Mouse (Mus musculus): ENCODE results near the gene Defb29.

Gene Defb29

DNA sequence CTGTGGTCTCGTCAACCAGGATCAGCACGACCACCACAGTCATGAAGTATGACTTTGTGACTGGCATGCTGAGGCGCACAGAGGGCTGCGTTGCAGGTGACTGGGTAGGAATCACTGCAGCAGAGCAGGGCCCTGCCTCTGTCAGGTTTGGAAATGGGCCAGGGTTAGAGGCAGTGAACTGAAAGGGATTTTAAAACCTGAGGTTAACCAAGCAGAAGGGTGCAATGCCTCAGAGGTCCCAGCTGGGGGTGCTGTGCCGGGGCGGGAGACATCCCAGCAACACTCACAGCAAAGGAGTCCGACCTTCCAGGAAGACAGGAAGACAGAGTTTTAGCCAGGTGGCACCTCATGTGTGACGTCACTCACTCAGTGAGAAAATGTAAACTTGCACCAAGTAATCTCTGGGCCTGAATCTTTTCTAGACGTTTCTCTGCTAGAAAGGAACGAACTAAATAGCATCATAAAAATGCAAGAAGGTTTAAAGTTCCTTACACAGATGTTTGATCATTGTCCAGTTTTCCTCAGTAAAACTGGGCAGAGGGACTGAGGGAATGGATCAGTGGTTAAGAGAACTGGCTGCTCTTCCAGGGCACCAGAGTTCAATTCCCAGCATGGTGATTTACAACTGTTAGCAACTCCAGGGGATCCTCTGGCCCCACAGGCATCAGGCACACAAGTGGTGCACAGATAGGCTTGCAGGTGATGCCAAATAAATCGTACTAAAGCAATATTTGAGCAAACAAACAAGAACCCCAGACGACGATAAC is at the start of gene Defb29:
Defb29 (minus strand) TSS at position 155 of the 767 bp plus-strand sequence.
- DNase-seq (ENCODE audit: low spot score) = no peak

DNA sequence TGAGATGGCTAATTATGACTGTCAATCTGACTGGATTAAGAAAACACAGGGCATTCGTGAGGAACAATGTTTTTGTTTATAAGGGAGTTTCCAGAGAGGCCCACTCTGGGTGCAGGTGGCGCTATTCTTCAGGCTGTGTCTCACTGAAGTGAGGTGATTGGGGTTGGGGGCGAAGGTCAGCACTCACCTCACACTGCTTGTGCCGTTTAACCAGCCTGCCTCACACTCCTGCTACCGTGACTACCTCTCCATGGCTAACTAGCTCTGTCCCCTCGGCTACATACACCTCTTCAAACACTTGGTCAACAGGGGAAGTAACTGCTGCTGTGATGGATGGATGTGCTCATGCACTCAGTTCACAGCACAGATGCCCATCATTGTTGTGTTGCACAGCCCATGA is 49.1 kb upstream of the Defb29 start:
- DNase-seq (ENCODE audit: low spot score) = no peak

DNA sequence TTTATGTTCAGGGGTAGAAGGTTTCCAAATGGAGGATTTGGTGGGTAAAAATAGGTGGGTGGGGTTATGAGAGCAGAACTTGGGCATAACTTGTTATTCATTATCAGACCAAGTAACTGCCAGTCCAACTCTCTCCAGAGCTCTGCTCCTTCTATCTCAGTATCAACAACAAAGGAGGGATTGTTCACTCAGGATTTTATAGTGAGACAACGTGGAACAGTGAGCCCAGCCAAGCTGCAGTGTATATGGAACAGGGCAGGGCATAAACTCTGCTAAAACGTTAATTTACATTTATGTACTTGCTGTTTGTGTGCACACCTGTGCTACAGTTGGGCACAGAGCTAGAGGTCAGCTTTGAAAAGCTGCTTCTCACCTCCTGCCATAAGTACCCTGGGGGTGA is 48.6 kb upstream of the Defb29 start:
- DNase-seq (ENCODE audit: low spot score) = no peak

DNA sequence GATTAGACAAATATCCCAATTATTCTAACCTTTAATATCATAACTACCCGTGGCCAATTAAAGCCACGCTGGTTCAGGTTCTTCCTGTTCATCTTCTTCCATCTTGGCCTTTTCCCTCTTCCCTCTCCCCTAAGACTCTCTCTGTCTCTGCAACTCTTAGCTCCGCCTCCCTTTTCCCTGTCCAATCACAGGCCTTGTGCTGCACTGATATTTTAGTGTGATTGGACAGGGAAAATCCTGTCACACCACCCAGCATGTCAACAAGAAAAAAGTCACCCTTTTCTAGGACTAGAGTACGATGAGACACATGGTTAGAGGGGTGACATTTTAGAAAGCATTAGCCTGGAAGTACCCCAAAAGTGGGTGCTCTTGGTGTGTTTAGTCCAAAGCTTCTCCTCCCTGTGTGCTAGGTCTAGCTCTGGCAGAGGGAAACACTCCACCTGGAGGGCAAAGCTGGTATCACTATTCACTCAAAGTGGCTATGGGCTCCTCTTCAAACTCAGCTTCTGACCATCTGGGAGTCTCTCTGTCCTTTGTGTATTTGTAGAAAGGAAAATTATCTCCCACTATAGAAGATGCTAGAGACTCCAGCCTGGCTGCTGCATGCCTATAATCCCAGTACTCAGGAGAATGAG is 47.1 kb upstream of the Defb29 start:
- no peak for DNase-seq (ENCODE audit: low spot score)

DNA sequence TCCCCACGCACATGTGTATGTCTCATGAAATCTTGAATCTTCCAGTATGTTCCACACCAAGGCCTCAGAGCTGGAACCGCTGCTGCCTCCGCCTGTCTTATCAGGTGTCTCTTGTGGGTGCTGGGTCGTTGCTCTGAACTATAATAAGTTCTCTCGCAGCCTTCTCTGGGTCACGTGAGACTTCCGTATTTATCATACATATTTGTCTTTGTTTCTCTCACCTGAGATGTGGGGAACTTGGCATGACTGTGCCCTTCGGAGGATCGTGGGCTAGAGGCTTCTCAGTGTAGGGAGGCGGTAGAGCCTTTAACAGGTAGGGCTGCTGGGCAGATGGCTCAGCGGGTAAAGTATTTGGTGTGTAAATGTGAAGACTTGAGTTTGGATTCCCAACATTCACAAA is 40.7 kb upstream of the Defb29 start:
- no peak for DNase-seq (ENCODE audit: low spot score)

DNA sequence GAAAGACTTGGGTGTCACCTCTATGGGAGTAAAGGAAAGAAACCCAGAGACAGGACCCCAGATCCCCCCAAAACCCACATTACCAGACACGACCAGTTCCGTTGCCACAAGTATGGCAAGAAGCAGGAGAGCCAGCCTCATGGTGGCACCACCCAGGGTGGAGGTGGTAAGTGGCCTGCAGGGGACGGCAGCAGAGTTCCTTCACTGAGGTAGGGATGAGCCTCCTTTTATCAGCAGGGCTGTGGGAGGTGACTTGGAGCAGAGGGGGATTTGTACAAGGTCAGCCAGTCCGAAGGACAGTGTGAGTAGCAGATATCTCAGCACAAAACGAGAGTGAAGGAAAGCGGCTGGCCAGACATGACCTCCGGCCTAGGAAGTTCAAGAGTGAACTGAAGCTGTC is 40.2 kb upstream of the Defb29 start, which contains the start of gene Defb19:
Defb19 (minus strand) TSS at position 206 of the 400 bp plus-strand sequence.
- no peak for DNase-seq (ENCODE audit: low spot score)

DNA sequence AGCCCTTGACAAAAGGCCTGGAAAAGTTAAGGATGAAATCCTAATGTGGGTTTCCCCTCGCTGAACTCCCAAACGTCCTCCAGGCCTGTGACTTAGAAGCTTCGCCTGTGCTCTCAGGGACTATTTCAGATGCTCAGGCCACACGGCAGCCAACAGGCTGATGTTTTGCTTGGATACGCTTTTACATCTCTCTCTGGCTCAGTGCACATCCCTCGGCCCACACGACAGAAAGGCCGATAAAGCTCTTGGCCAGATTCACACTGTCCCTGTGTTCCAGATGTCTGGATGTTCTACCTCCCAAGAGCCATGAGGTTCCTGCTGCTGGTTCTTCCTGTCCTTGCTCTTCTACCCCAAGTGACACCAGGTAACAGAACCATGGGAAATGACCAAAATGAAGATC is 33.6 kb upstream of the Defb29 start:
- DNase-seq (ENCODE audit: low spot score) = no peak

DNA sequence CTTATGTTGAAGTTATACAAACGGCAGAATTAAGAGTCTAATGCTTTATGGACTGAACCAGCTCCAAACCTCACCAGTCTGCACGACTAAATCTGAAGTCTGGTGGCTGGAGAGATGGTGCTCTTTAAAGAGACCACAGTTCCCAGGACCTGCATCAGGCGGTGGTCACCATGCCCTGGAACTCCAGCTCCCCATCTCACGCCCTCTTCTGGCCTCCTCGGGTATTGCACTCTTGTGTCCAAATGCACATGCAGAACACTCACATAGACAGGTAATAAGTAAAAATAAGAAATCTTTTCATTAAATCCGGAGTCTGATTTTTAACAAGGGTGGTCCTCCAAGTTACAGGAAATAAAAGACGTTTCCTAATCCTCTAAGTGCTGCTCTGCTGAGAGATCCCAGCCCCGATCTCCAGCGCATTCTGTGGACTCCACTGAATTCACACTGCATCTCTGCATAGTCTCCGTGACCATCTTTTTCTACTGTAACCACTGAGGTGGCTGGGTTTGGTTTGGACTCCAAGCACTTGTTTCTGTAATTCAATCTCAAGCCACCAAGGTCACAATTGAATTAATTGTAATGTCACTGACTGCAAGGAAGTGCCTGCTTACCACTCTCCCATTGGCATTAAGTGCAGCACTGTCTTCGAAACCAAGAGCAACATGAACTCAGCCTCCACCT is 32.4 kb upstream of the Defb29 start, which contains the start of gene Defb21:
Defb21 (plus strand) TSS at position 631 of the 681 bp plus-strand sequence.
- no peak for DNase-seq (ENCODE audit: low spot score)

DNA sequence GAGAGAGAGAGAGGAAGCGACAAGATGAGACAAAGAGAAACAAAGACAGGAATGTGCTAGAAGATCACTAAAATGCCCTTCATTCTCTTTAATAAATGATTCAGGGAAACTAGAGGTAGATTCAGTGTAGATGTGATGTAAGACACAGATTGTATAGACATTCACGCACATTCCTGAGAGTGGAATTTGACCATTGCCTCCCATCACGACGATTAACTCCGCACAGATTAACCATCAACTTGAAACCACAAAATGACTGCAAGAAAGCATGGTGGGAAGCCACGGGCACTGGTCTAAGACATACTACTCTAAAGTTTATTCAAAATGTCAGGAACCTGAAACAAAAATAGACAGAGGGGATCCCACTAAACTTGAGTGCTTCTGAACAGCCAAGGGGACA is 30.4 kb upstream of the Defb29 start:
- peak; percentile 46 for DNase-seq (ENCODE audit: low spot score)

DNA sequence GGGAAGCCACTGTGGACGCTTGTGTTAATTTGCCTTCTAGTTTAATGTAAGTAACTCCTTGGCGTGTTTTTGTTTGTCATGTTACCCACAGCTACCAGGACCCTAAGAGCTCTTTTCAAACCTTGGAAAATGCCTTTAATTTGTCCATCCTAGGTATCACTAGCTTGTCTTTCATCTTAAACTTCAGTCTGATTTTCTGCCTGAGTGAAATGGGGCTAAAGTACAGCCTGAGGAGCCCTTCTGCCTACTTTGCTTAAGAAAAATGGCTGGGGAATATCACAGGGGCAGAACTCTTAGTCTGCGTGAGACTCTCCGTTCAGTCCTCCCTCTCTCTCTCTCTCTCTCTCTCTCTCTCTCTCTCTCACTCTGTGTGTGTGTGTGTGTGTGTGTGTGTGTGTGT is 30.0 kb upstream of the Defb29 start:
- DNase-seq (ENCODE audit: low spot score) = no peak

DNA sequence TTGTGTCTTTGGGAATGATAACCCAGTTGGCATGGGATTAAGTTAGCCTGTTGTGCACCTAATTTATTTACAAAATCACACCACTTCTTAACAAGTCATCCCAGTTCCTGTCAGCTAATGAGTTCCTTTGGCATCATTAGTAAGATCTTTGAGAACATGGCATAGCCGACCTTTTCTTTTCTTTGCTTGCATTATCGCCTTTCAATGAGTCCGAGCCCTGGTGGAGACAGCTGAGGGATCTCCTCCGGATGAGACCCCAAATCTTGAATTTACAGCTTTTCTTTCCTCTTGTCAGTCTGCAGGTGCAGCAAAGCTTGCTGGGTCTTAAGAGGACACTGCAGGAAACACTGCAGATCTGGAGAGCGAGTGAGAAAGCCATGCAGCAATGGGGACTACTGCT is 29.1 kb upstream of the Defb29 start, which contains the start of gene Gm17416:
Gm17416 (plus strand) TSS at position 301 of the 400 bp plus-strand sequence.
- no peak for DNase-seq (ENCODE audit: low spot score)

DNA sequence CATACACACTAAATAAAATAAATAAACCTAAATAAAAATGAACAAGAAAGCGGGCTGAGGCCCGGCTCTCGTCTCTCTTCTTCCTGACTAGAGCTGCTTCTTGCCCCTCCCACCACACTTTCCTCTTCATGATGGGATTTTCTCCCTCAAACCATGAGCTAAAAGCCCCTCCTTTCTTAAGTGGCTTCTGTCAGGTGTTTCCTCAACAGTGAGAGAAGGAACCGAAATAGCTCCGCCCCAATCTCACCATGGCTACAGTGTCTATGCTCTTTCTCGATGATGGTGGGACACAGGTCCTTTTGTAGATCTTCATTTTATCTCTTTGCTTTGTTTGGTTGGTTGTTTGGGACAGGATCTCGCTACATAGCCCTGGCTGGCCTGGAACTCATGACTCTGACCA is 16.8 kb upstream of the Defb29 start:
- DNase-seq (ENCODE audit: low spot score) = no peak

DNA sequence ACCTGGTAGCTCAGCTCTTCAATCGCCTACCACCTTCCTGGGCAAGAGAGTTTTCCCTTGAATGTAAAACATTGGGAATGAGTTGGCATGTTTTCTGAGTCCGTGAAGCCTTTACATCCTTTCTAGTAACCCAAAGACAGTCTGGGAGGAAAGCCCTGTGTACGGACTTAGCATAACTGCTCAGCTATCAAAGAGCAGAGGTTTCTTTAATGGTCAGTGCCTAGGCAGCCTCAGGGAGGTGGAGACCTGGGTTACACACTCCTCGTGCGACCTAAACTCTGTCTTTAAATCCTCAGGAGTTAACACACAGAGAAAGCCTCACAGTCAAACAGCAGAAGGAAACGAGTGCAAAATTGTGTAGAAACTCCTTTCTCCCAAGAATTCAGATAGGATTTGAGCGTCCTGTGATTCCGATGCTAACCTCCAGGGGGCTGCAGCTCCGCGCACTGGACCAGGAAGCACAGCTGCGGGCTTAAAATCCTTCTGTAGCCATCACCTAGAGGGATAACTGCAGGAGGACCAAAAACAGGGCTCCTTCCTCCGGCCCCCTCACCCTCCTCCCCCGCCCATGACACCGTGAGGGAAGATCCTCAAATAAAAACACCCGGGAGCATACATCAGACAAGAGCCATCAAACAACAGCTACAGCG is 14.0 kb upstream of the Defb29 start:
- peak; percentile 58 for DNase-seq (ENCODE audit: low spot score)

DNA sequence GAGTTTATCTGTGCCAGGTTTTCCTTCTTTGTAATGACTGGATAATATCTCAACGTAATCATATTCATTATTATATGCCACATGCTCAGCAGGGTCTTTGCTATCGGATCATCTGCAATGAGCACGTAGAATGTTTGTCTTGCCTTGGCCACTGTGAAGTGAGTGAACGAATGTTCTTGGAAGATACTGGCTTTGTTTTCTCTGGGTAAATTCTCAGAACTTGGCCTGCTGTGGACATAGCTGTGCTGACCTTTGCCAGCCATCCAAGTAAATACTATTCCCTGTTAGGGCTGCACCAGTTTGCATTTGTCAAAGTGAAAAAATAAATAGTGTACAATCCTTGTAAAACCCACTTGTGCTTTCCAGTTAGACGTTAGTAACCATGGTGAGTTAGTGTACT is 8.2 kb upstream of the Defb29 start:
- DNase-seq (ENCODE audit: low spot score) = peak; percentile 63

DNA sequence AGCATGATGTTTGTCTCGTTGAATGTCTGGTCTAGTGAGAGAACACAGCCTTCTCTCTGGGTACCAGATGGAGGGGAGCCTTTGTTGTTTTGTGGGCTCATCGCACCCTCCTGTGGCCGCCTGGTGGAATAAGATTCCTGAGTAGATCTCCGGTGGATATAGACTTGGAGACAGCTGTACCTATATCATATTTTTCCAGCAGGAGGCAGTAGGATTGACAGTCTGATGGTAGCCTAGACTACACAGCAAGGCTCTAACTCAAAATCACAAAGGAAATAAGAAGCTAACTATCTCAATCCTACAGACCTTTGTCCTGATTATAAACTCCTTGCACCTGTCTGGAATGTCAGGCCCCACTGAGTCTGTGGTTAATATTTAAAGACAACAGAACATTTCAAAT is 4.8 kb upstream of the Defb29 start:
- peak; percentile 67 for DNase-seq (ENCODE audit: low spot score)

DNA sequence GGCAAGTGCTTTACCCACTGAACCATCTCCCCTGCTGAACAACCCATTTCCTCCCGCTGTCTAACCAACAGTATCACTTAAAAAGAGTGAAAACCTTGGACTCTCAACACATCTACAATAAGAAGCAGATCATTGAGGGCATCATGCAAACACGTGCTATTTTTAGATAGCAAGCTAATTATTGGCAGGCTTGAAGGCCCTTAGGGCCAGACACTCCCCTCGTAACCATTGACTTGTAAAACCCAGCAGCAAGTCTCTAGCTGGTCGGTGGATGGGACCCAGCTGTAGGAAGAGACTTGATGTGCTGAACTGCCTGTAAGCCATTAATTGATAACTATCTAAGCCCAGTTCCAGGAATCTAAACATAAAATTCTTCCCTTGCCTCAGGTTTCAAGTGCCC is 3.6 kb upstream of the Defb29 start:
- no peak for DNase-seq (ENCODE audit: low spot score)

DNA sequence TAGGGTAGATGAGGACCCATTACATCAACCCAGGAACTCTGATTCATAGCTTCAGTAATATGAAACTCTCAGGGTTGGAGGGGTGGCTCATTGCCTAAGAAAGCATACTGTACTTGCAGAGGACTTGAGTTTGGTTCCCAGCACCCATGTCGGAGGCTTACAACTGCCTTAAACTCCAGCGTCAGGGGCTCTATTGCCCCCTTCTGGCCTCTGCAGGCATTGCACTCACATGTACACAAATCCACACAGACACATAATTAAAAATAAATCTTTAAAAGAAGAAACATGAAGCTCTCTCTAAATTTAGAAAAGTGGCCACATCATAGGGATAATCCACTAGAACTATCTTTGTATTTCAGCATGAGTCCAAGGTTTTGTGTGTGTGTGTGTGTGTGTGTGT is 3.0 kb upstream of the Defb29 start:
- no peak for DNase-seq (ENCODE audit: low spot score)

DNA sequence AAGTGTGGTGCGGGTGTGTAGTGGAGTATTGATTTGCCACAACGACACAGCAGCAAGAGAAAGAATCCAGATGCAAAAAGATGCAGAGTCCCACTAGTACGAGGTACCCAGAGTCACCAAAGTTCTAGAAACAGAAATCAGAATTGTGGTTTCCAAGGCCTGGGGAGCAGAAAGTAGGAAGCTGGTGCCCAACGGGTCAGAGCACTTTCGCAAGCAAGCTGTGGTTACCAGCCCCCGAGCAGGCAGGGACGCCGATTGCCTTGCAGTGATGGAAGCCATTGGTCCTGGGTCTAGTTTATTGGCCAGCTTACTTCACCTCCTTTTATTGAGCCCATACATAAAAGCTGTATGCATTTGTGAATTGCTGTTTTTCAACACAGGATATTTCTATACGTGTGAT is 2.1 kb upstream of the Defb29 start:
- DNase-seq (ENCODE audit: low spot score) = no peak

DNA sequence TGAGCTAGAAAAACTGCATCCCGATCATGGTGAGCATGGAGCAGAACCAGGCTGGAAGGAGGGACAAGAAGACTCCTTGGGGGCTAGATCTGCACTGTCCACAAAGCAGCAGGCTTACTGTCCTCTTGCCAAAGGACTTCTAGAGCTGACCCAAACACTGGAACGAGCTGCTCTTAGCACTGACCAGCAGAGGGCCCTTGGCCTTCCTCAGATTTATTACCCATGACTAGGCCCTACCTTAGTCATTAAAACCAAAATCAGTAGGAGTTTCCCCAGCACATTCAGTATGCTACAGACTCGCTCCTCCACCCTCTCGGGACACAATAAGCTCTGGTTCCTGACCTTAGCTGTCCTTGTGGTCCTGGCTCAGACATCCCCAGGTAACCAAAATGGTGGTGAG is 21.9 kb downstream of the Defb29 start, which contains the start of gene Defb28:
Defb28 (plus strand) TSS at position 275 of the 400 bp plus-strand sequence.
- DNase-seq (ENCODE audit: low spot score) = no peak

DNA sequence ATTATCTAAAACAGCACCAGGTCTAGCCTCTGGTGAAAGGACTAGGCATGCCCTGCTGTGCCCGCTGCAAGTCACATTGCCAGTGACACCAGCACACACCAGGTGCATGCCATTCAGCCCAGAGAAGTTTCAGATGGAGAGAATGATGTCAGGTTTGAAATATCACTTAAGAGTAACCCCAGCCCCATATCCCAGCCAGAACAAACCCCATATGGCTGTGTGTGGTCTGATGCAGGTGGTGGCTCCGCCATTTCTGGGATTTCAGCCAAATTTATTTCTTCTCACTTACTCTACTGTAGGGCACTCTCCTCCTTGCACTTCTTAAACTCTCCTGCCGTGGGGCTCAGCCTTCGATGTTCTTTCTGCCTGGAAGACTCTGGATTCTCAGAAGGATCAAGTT is 23.8 kb downstream of the Defb29 start:
- DNase-seq (ENCODE audit: low spot score) = no peak

DNA sequence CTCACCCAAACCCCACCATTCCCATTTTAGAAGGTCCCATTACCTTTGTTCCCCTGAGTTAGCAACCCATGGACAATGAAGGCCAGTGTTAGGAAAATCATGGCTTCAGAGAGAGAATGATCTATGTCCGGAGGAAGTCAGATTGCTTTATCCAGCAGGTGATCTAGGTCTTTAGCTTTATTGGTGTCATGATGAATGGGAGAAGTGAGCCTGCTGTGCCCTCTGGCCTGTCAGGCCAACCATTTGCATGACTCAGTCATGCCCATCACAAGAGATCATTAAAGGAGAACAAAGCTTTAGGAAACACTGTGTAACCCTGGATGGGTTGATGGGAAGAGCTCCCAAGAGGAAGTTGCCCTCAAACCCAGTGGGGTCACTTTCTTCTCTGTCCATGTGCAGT is 28.3 kb downstream of the Defb29 start, which contains the start of gene Defb26:
Defb26 (minus strand) TSS at position 101 of the 400 bp plus-strand sequence.
- DNase-seq (ENCODE audit: low spot score) = no peak

DNA sequence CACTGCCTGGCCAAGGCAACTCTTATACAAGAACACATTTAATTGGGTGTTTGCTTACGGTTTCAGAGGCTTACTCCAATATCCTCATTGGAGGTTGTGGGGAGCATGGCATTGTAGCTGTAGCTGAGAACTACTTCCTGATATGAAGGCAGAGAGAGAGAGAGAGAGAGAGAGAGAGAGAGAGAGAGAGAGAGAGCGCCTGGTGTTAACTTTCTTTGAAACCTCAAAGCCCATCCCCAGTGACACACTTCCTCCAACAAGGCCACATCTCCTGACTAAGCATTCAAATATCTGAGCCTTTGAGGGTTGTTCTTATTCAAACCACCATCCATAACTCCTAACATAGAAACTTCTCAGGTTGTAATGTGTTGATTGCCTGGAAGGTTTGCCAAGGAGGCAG is 35.9 kb downstream of the Defb29 start:
- DNase-seq (ENCODE audit: low spot score) = no peak

All from yolk sac, embryonic 10.5 days (tissue).